Mouse (Mus musculus) erythroid progenitor cell, adult 5-6 weeks (primary cell): ENCODE measurements around the gene Cul9. TPM values are rescaled to one million over a fixed set of nuclear protein-coding genes. Genes with fewer than 3 reads are reported as not detected.
"Not testable (repeated sequence)": the region's sequence is repeated elsewhere in the genome, so short reads cannot be mapped to it uniquely, and the experiment has no call there.

Source experiments
- ATAC-seq: replicated peaks from 2 replicates; pipeline ENCODE4 v1.8.0; 2016; ENCODE audit warnings: moderate number of reproducible peaks, mild to moderate bottlenecking, moderate TSS enrichment, inconsistent platforms; ENCODE audit not compliant: poor library complexity, low FRiP score, severe bottlenecking
- total RNA-seq, 2 experiments: library from RNA; stranded (forward) in 1 of 2; stranded (reverse) in 1 of 2; fragments of 150-400 nt in 1 of 2; fragments of 186-747, 209-891 nt in 1 of 2; gene quantifications; 2 replicates each; pipeline versions ENCODE4 v1.2.3 to v1.2.4; 2015 to 2017; ENCODE audit warnings: low replicate concordance in 2 of 2

Gene Cul9
- total RNA-seq (2015; ENCODE audit: low replicate concordance) (0.42 and 5.8 TPM in 2 replicates), total RNA-seq (2017; ENCODE audit: low replicate concordance) (0.26 TPM in 1 of 2 replicates, not detected in the other)

GRCm38 (mm10) chr17:46545813-46546564 lies at the start of gene Cul9:
Gene Cul9 (minus strand): TSS chr17:46546388.
- no peak for ATAC-seq

GRCm38 (mm10) chr17:46595336-46595735 lies 49.1 kb upstream of the Cul9 start:
- ATAC-seq: no peak

- no peak for ATAC-seq
These were observed 48.4 kb upstream of the Cul9 start for GRCm38 (mm10) chr17:46594606-46595005.

- ATAC-seq: no peak
These were observed 46.9 kb upstream of the Cul9 start for GRCm38 (mm10) chr17:46593124-46593523.

- ATAC-seq: no peak
These were observed 45.2 kb upstream of the Cul9 start for GRCm38 (mm10) chr17:46591406-46591805.

- ATAC-seq: no peak
These were observed 44.3 kb upstream of the Cul9 start for GRCm38 (mm10) chr17:46590439-46590838.

GRCm38 (mm10) chr17:46589635-46590314 lies 43.6 kb upstream of the Cul9 start:
- ATAC-seq: no peak

- no peak for ATAC-seq
These were observed 42.7 kb upstream of the Cul9 start for GRCm38 (mm10) chr17:46588913-46589312.

- no peak for ATAC-seq
These were observed 42.0 kb upstream of the Cul9 start for GRCm38 (mm10) chr17:46588173-46588572.

GRCm38 (mm10) chr17:46586327-46586726 lies 40.1 kb upstream of the Cul9 start:
- ATAC-seq: no peak

- ATAC-seq: no peak
These were observed 32.5 kb upstream of the Cul9 start for GRCm38 (mm10) chr17:46578650-46579049.

- no peak; the same call in 1 of the 2 replicates for ATAC-seq
These were observed 29.9 kb upstream of the Cul9 start for GRCm38 (mm10) chr17:46576070-46576469.

GRCm38 (mm10) chr17:46574535-46574934 lies 28.3 kb upstream of the Cul9 start:
- ATAC-seq: no peak

- ATAC-seq: no peak
These were observed 24.8 kb upstream of the Cul9 start for GRCm38 (mm10) chr17:46571005-46571404.

- no peak for ATAC-seq
These were observed 13.0 kb upstream of the Cul9 start for GRCm38 (mm10) chr17:46559146-46559545.

- no peak for ATAC-seq
These were observed 12.0 kb upstream of the Cul9 start for GRCm38 (mm10) chr17:46558151-46558550.

- ATAC-seq: not testable (repeated sequence)
These were observed 11.1 kb upstream of the Cul9 start for GRCm38 (mm10) chr17:46557321-46557720.

GRCm38 (mm10) chr17:46556584-46556945 lies 10.4 kb upstream of the Cul9 start:
- ATAC-seq: peak; percentile 11; the same call in 1 of the 2 replicates

- peak; percentile 95 for ATAC-seq
These were observed 9.7 kb upstream of the Cul9 start, which contains the start of gene Srf for GRCm38 (mm10) chr17:46555673-46556583. Gene Srf (minus strand): TSS chr17:46556175.
